Mouse (Mus musculus): ENCODE results near the gene Prrx1. TPM values are rescaled to one million over a fixed set of nuclear protein-coding genes. Genes with fewer than 3 reads are reported as not detected.

Gene Prrx1
- total and polyA plus RNA-seq, 3 experiments, result not detected

GRCm38 (mm10) chr1:163283980-163284635 is 29.4 kb downstream of the Prrx1 start:
- Histone ChIP-seq H3K36me3 (ENCODE audit: control insufficient read depth in 1 of 2, insufficient read depth in 2 of 2, low read length in 2 of 2) (no peaks in the 10 kb centered on the region), H3K27ac (ENCODE audit: control insufficient read depth, low read depth, low read length) (no peak overlapping the region), H3K9me3 (replicated peaks; ENCODE audit: insufficient read depth, low read length) (no peaks in the 10 kb centered on the region), H3K27me3 (ENCODE audit: control insufficient read depth in 1 of 2, insufficient read depth in 2 of 2, low read length in 2 of 2) (no peaks in the 10 kb centered on the region), H3K4me3 (ENCODE audit: control insufficient read depth in 1 of 2, insufficient read depth in 1 of 2, low read depth in 2 of 2, low read length in 2 of 2) (no peak overlapping the region), H3K79me2 (ENCODE audit: control insufficient read depth, insufficient read depth, low read length, poor library complexity) (no peaks in the 10 kb centered on the region), H3K4me1 (ENCODE audit: control insufficient read depth in 1 of 2, insufficient read depth in 2 of 2, low read length in 2 of 2) (no peaks in the 10 kb centered on the region), H3K9ac (ENCODE audit: control insufficient read depth, low read depth, low read length, poor library complexity, severe bottlenecking) (no peak overlapping the region)
- TF ChIP-seq MYC (IDR thresholded peaks at IDR 0.05; ENCODE audit: low read depth, low read length), result no peak
- no peak for DNase-seq (ENCODE audit: low read depth, low spot score)

- Histone ChIP-seq H3K4me3 (ENCODE audit: control insufficient read depth in 1 of 2, insufficient read depth in 1 of 2, low read depth in 2 of 2, low read length in 2 of 2) (no peak overlapping the region), H3K27me3 (ENCODE audit: control insufficient read depth in 1 of 2, insufficient read depth in 2 of 2, low read length in 2 of 2) (no peaks in the 10 kb centered on the region), H3K9ac (ENCODE audit: control insufficient read depth, low read depth, low read length, poor library complexity, severe bottlenecking) (no peak overlapping the region), H3K4me1 (ENCODE audit: control insufficient read depth in 1 of 2, insufficient read depth in 2 of 2, low read length in 2 of 2) (no peaks in the 10 kb centered on the region), H3K27ac (ENCODE audit: control insufficient read depth, low read depth, low read length) (no peak overlapping the region), H3K79me2 (ENCODE audit: control insufficient read depth, insufficient read depth, low read length, poor library complexity) (no peaks in the 10 kb centered on the region), H3K36me3 (ENCODE audit: control insufficient read depth in 1 of 2, insufficient read depth in 2 of 2, low read length in 2 of 2) (no peaks in the 10 kb centered on the region), H3K9me3 (replicated peaks; ENCODE audit: insufficient read depth, low read length) (no peaks in the 10 kb centered on the region)
- DNase-seq (ENCODE audit: low read depth, low spot score), result no peak
- no peak for TF ChIP-seq MXI1 (IDR thresholded peaks at IDR 0.05; ENCODE audit: low read depth, low read length)
- no peak for TF ChIP-seq GABPA (IDR thresholded peaks at IDR 0.05; ENCODE audit: low read depth, low read length)
- TF ChIP-seq UBTF (IDR thresholded peaks at IDR 0.05; ENCODE audit: borderline replicate concordance, insufficient read depth, low read depth, low read length), result no peak
- TF ChIP-seq ZMIZ1 (IDR thresholded peaks at IDR 0.05; ENCODE audit: low read depth, low read length), result no peak
- no peak for TF ChIP-seq POLR2A (IDR thresholded peaks at IDR 0.05; ENCODE audit: control insufficient read depth in 1 of 2, insufficient read depth in 1 of 2, low read depth in 1 of 2, low read length in 2 of 2, poor library complexity in 1 of 2)
- TF ChIP-seq BHLHE40 (IDR thresholded peaks at IDR 0.05; ENCODE audit: borderline replicate concordance, low read depth, low read length), result no peak
- TF ChIP-seq SMC3 (IDR thresholded peaks at IDR 0.05; ENCODE audit: low read depth, low read length), result no peak
- TF ChIP-seq MAX (IDR thresholded peaks at IDR 0.05; ENCODE audit: low read length), result no peak
- TF ChIP-seq MYC (IDR thresholded peaks at IDR 0.05; ENCODE audit: low read depth, low read length), result no peak
- no peak for TF ChIP-seq ETS1 (IDR thresholded peaks at IDR 0.05; ENCODE audit: low read depth, low read length)
- no peak for TF ChIP-seq TAL1 (IDR thresholded peaks at IDR 0.05; ENCODE audit: low read length)
Measured at GRCm38 (mm10) chr1:163281450-163282198, 31.9 kb downstream of the Prrx1 start.

GRCm38 (mm10) chr1:163280842-163281122 is 32.7 kb downstream of the Prrx1 start:
- Histone ChIP-seq H3K4me3 (ENCODE audit: control insufficient read depth in 1 of 2, insufficient read depth in 1 of 2, low read depth in 2 of 2, low read length in 2 of 2) (no peak overlapping the region), H3K79me2 (ENCODE audit: control insufficient read depth, insufficient read depth, low read length, poor library complexity) (no peaks in the 10 kb centered on the region), H3K27ac (ENCODE audit: control insufficient read depth, low read depth, low read length) (no peak overlapping the region), H3K9me3 (replicated peaks; ENCODE audit: insufficient read depth, low read length) (no peaks in the 10 kb centered on the region), H3K9ac (ENCODE audit: control insufficient read depth, low read depth, low read length, poor library complexity, severe bottlenecking) (no peak overlapping the region), H3K36me3 (ENCODE audit: control insufficient read depth in 1 of 2, insufficient read depth in 2 of 2, low read length in 2 of 2) (no peaks in the 10 kb centered on the region), H3K4me1 (ENCODE audit: control insufficient read depth in 1 of 2, insufficient read depth in 2 of 2, low read length in 2 of 2) (no peaks in the 10 kb centered on the region), H3K27me3 (ENCODE audit: control insufficient read depth in 1 of 2, insufficient read depth in 2 of 2, low read length in 2 of 2) (no peaks in the 10 kb centered on the region)
- no peak for DNase-seq (ENCODE audit: low read depth, low spot score)
- TF ChIP-seq TCF12 (IDR thresholded peaks at IDR 0.05; ENCODE audit: low read depth, low read length) (no peak), KAT2A (conservative IDR thresholded peaks at IDR 0.05; ENCODE audit: low read depth, low read length) (no peak), NRF1 (IDR thresholded peaks at IDR 0.05; ENCODE audit: insufficient read depth, low read depth, low read length, poor library complexity, severe bottlenecking) (no peak), SIN3A (IDR thresholded peaks at IDR 0.05; ENCODE audit: low read length) (no peak), SMC3 (IDR thresholded peaks at IDR 0.05; ENCODE audit: low read depth, low read length) (no peak), BHLHE40 (IDR thresholded peaks at IDR 0.05; ENCODE audit: borderline replicate concordance, low read depth, low read length) (no peak), MXI1 (IDR thresholded peaks at IDR 0.05; ENCODE audit: low read depth, low read length) (no peak), RCOR1 (IDR thresholded peaks at IDR 0.05; ENCODE audit: low read depth, low read length) (no peak), EP300 (IDR thresholded peaks at IDR 0.05; ENCODE audit: low read depth in 1 of 2, low read length in 2 of 2) (no peak), ZKSCAN1 (IDR thresholded peaks at IDR 0.05; ENCODE audit: low read depth, low read length) (no peak), TAL1 (IDR thresholded peaks at IDR 0.05; ENCODE audit: low read length) (no peak), MAZ (IDR thresholded peaks at IDR 0.05; ENCODE audit: low read depth, low read length) (no peak), USF2 (IDR thresholded peaks at IDR 0.05; ENCODE audit: borderline replicate concordance in 1 of 2, insufficient read depth in 1 of 2, low read depth in 1 of 2, low read length in 2 of 2) (no peak), CHD1 (IDR thresholded peaks at IDR 0.05; ENCODE audit: low read depth, low read length) (no peak), JUND (IDR thresholded peaks at IDR 0.05; ENCODE audit: low read depth, low read length) (no peak), E2F4 (IDR thresholded peaks at IDR 0.05; ENCODE audit: borderline replicate concordance, low read depth, low read length) (no peak), MYB (IDR thresholded peaks at IDR 0.05; ENCODE audit: low read depth, low read length) (no peak)
